In the genomic region with DNA sequence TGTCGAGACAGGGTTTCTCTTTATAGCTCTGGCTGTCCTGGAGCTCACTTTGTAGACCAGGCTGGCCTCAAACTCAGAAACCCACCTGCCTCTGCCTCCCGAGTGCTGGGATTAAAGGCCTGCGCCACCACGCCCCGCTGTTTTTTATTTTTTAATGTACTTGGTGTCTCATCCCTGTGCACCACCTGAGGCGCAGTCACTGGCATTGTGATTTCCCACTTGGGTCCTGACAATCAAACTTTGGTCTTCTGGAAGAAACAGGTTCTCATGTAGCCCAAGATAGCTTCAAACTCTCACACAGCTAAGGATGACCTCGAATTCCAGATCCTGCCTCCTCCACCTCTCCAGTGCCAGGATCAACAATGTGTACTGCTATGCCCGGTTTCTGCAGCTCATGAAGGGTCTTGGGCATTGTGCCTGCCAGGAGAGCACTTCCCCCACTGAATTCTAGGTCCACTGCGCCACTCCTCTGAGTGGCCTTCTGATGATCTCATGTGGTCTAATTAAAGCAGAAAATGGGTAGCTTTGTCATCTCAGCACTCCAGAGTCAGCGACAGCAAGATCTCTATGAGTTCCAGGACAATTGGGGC, we compare ENCODE assay signal across 21 mouse cellular contexts. TPM values are rescaled to one million over a fixed set of nuclear protein-coding genes. Genes with fewer than 3 reads are reported as not detected.
DNase-seq lines count a peak whose midpoint lies in the region; ATAC-seq and TF ChIP-seq lines count a peak whose summit lies in the region.
"Had no signal": no experiment of that assay in that cellular context is flagged by ENCODE, and none has a peak within 500 bp of the region (broad histone marks: within the 10 kb centered on the region; RNA-seq: fewer than 3 reads in every experiment).

No protein-coding gene starts in this region.

- no peak overlapping the region for H3K4me2 ChIP-seq in liver, embryonic 15.5 days
- H3K4me2 ChIP-seq: midbrain, embryonic 12.5 days had no signal

- no peak for TF ChIP-seq CTCF in bone marrow macrophage, adult 2 months (IDR thresholded peaks at IDR 0.05; ENCODE audit: low read depth, low read length)

- H3K27ac ChIP-seq in bone marrow macrophage, adult 2 months (ENCODE audit: insufficient read depth, low read depth, low read length): peak overlapping the region; percentile 95
- H3K27ac ChIP-seq in liver, embryonic 15.5 days (replicated peaks): 0 out of 2 replicates have a peak overlapping the region, but pooled peaks have one; percentile 91
- H3K27ac ChIP-seq: midbrain, embryonic 12.5 days had no signal

- whole genome bisulfite sequencing in liver, embryonic 15.5 days (ENCODE audit: insufficient replicate concordance): 80% methylated on average over 10 of the region's 10 CpGs

- ATAC-seq in liver, embryonic 15.5 days (ENCODE audit: insufficient read depth): no peak
- ATAC-seq: CD4-positive, CD25-positive, alpha-beta regulatory T cell, adult 4 months; forebrain, embryonic 13.5 days; Patski had no signal

- H3K4me3 ChIP-seq in bone marrow macrophage, adult 2 months (ENCODE audit: insufficient read depth, low read length): peak overlapping the region; percentile 4; the same call in 1 of the 2 replicates
- H3K4me3 ChIP-seq in liver, embryonic 15.5 days (replicated peaks): no peak overlapping the region
- H3K4me3 ChIP-seq: forebrain, embryonic 13.5 days; hindbrain, embryonic 13.5 days; midbrain, embryonic 12.5 days had no signal

- H3K9ac ChIP-seq in liver, embryonic 15.5 days: no peak overlapping the region
- H3K9ac ChIP-seq: embryonic facial prominence, embryonic 12.5 days; forebrain, embryonic 13.5 days; midbrain, embryonic 12.5 days had no signal

- peak; percentile 65 for DNase-seq in cerebellum, adult 9-11 months
- no peak for DNase-seq in cerebellum, postnatal 36 days
- DNase-seq in kidney, adult 9 months: peak; percentile 34
- DNase-seq in kidney, adult 11 months: no peak
- DNase-seq in left cerebral cortex, adult 8-10 months (ENCODE audit: low spot score in 2 of 2): no peak
- DNase-seq in frontal cortex, postnatal 14 days (ENCODE audit: low spot score in 2 of 2): no peak
- DNase-seq: cerebellum, adult 18-20 months; gastrocnemius, postnatal 10 days; heart, adult 18-20 months; heart, postnatal 36 days; kidney, postnatal 4 days; thymus, adult 2 months; thymus, postnatal 4 days had no signal

- no peaks in the 10 kb centered on the region for H3K9me3 ChIP-seq in liver, embryonic 15.5 days (replicated peaks)
- H3K9me3 ChIP-seq: embryonic facial prominence, embryonic 12.5 days; forebrain, embryonic 13.5 days; hindbrain, embryonic 13.5 days; midbrain, embryonic 12.5 days had no signal

- H3K27me3 ChIP-seq in liver, embryonic 15.5 days: no peaks in the 10 kb centered on the region
- H3K27me3 ChIP-seq: embryonic facial prominence, embryonic 12.5 days; forebrain, embryonic 13.5 days; hindbrain, embryonic 13.5 days; midbrain, embryonic 12.5 days; Patski had no signal

- H3K4me1 ChIP-seq in bone marrow macrophage, adult 2 months (ENCODE audit: control insufficient read depth, insufficient read depth, low read length): peaks cover 37% of the 10 kb centered on the region
- peaks cover 87% of the 10 kb centered on the region for H3K4me1 ChIP-seq in liver, embryonic 15.5 days (replicated peaks)

- peaks cover 24% of the 10 kb centered on the region for H3K36me3 ChIP-seq in liver, embryonic 15.5 days (replicated peaks)

- no peak for TF ChIP-seq POLR2A in bone marrow macrophage, adult 2 months (IDR thresholded peaks at IDR 0.05; ENCODE audit: borderline replicate concordance, low read depth, low read length)

RNA-seq across cellular contexts. Expression of a gene that starts 1.6 kb away (rescaled TPM):
- polyA plus RNA-seq in bone marrow macrophage, adult 2 months (2012; ENCODE audit: insufficient read depth, insufficient read length, missing spikeins): 103 and 109 TPM in 2 replicates
- polyA plus RNA-seq in liver, embryonic 15.5 days (2015; fragmentation: Nextera tagmentation; extraction: Ambion mirVana): 26.0 and 27.2 TPM in 2 replicates
- 10 to 100 TPM; 76.4 to 90.1 (median 83.5) TPM for total RNA-seq in left cerebral cortex, adult 8-10 months (2022)

RNA-seq across cellular contexts. Expression of a gene that starts 2.1 kb away (rescaled TPM):
- 19.5 and 26.3 TPM in 2 replicates for polyA plus RNA-seq in bone marrow macrophage, adult 2 months (2012; ENCODE audit: insufficient read depth, insufficient read length, missing spikeins)
- 112 and 138 TPM in 2 replicates for polyA plus RNA-seq in liver, embryonic 15.5 days (2015; fragmentation: Nextera tagmentation; extraction: Ambion mirVana)
- 10 to 100 TPM; 28.8 to 33.6 (median 31.1) TPM for total RNA-seq in left cerebral cortex, adult 8-10 months (2022)

RNA-seq across cellular contexts. Expression of a gene that starts 13.9 kb away (rescaled TPM):
- 104 and 108 TPM in 2 replicates for polyA plus RNA-seq in bone marrow macrophage, adult 2 months (2012; ENCODE audit: insufficient read depth, insufficient read length, missing spikeins)
- polyA plus RNA-seq in liver, embryonic 15.5 days (2015; fragmentation: Nextera tagmentation; extraction: Ambion mirVana): 228 and 236 TPM in 2 replicates
- total RNA-seq in left cerebral cortex, adult 8-10 months (2022): 100 to 1,000 TPM; 214 to 225 (median 218) TPM

RNA-seq across cellular contexts. Expression of a gene that starts 29.4 kb away (rescaled TPM):
- 1,336 and 1,616 TPM in 2 replicates for polyA plus RNA-seq in bone marrow macrophage, adult 2 months (2012; ENCODE audit: insufficient read depth, insufficient read length, missing spikeins)
- 501 and 527 TPM in 2 replicates for polyA plus RNA-seq in liver, embryonic 15.5 days (2015; fragmentation: Nextera tagmentation; extraction: Ambion mirVana)
- 1,000 to 10,000 TPM in 1 of 4 experiments, 100 to 1,000 TPM in 3; 922 to 1,007 (median 961) TPM for total RNA-seq in left cerebral cortex, adult 8-10 months (2022)

RNA-seq across cellular contexts. Expression of a gene that starts 32.9 kb away (rescaled TPM):
- 0.25 and 0.81 TPM in 2 replicates for polyA plus RNA-seq in bone marrow macrophage, adult 2 months (2012; ENCODE audit: insufficient read depth, insufficient read length, missing spikeins)
- polyA plus RNA-seq in liver, embryonic 15.5 days (2015; fragmentation: Nextera tagmentation; extraction: Ambion mirVana): 0.09 and 0.12 TPM in 2 replicates
- 100 to 1,000 TPM; 107 to 125 (median 116) TPM for total RNA-seq in left cerebral cortex, adult 8-10 months (2022)

Comparison
In these comparisons a context has a peak if more than half of its experiments do, and no peak if none do; other contexts are left out.
1. DNase-seq: peak in cerebellum, adult 9-11 months (single experiment) and kidney, adult 9 months (single experiment); none in cerebellum, postnatal 36 days (0 of 2), kidney, adult 11 months (single experiment), left cerebral cortex, adult 8-10 months (0 of 2) and frontal cortex, postnatal 14 days (0 of 2).